Comparison of ENCODE assay signal across 10 mouse cellular contexts in genomic region chr4:124984871-124985670, GRCm38 (mm10). TPM values are rescaled to one million over a fixed set of nuclear protein-coding genes. Genes with fewer than 3 reads are reported as not detected.
DNase-seq lines count a peak whose midpoint lies in the region; TF ChIP-seq lines count a peak whose summit lies in the region.
"Had no signal": no experiment of that assay in that cellular context is flagged by ENCODE, and none has a peak within 500 bp of the region (broad histone marks: within the 10 kb centered on the region; RNA-seq: fewer than 3 reads in every experiment).

No protein-coding gene starts in this region.

- no peak overlapping the region for H3K4me3 ChIP-seq in kidney, adult 2 months (ENCODE audit: insufficient read depth, low read depth, low read length)
- no peak overlapping the region for H3K4me3 ChIP-seq in lung, adult 2 months (replicated peaks; ENCODE audit: extremely low read depth, low read depth, low read length)

- no peaks in the 10 kb centered on the region for H3K4me1 ChIP-seq in kidney, adult 2 months (ENCODE audit: control insufficient read depth, insufficient read depth, low read length)
- H3K4me1 ChIP-seq in lung, adult 2 months (ENCODE audit: control insufficient read depth, insufficient read depth, low read length), result no peaks in the 10 kb centered on the region

- no peak for TF ChIP-seq CTCF in kidney, adult 2 months (conservative IDR thresholded peaks at IDR 0.05; ENCODE audit: insufficient read depth, insufficient read length, low read depth, low read length)
- TF ChIP-seq CTCF in lung, adult 2 months (IDR thresholded peaks at IDR 0.05; ENCODE audit: insufficient read depth, low read length), result no peak

- H3K36me3 ChIP-seq in kidney, adult 2 months (ENCODE audit: control insufficient read depth, insufficient read depth, low read length), result no peaks in the 10 kb centered on the region

- H3K27ac ChIP-seq in kidney, adult 2 months (ENCODE audit: insufficient read depth, low read depth, low read length), result no peak overlapping the region
- H3K27ac ChIP-seq: liver, embryonic 14.5 days had no signal

- TF ChIP-seq POLR2A in kidney, adult 2 months (IDR thresholded peaks at IDR 0.05; ENCODE audit: low read depth, low read length), result no peak
- no peak for TF ChIP-seq POLR2A in lung, adult 2 months (IDR thresholded peaks at IDR 0.05; ENCODE audit: borderline replicate concordance, extremely low read depth, low read depth, low read length)

- DNase-seq in heart, adult 11 months, result peak; percentile 93
- DNase-seq in heart, adult 9 months (ENCODE audit: low spot score in 2 of 2), result no peak
- DNase-seq in kidney, postnatal 4 days, result peak; percentile 47 to 60
- no peak for DNase-seq in kidney, adult 2 months
- peak; percentile 69 for DNase-seq in brain, adult 2 months (ENCODE audit: low read depth, low spot score)
- peak; percentile 25 for DNase-seq in lung, adult 2 months
- DNase-seq in layer of hippocampus, postnatal 14 days (ENCODE audit: low spot score in 2 of 2), result no peak
- DNase-seq in gastrocnemius, postnatal 4 days (ENCODE audit: low spot score in 2 of 2), result no peak
- DNase-seq: gastrocnemius, postnatal 25 days had no signal

- 7% methylated on average over 18 of the region's 18 CpGs for WGBS in kidney, adult 2 months
- 8% methylated on average over 18 of the region's 18 CpGs for WGBS in lung, adult 2 months

- H3K27me3 ChIP-seq in kidney, adult 2 months (replicated peaks; ENCODE audit: control insufficient read depth, insufficient read depth, low read length), result 0 out of 2 replicates have a peak, but pooled peaks cover 1% of the 10 kb centered on the region

RNA-seq across cellular contexts. Expression of gene Rspo1, which starts 1.2 kb away (rescaled TPM):
- polyA plus RNA-seq in kidney, adult 2 months (2012; rRNA removed), result 2.0 and 2.5 TPM in 2 replicates
- polyA plus RNA-seq in lung, adult 2 months (2012; rRNA removed), result 17.3 and 21.4 TPM in 2 replicates
- total RNA-seq in layer of hippocampus, postnatal 14 days (2021), result 10 to 100 TPM; 13.0 to 18.6 TPM
- total RNA-seq in gastrocnemius, postnatal 4 days (2021), result 1 to 10 TPM in 1 of 2 experiments, under 1 TPM in 1; 0.54 to 1.1 TPM

RNA-seq across cellular contexts. Expression of gene Gnl2, which starts 31.3 kb away (rescaled TPM):
- polyA plus RNA-seq in kidney, adult 2 months (2012; rRNA removed), result 14.3 TPM in 2 replicates
- 13.7 and 21.5 TPM in 2 replicates for polyA plus RNA-seq in lung, adult 2 months (2012; rRNA removed)
- 10 to 100 TPM; 62.6 to 71.7 TPM for total RNA-seq in layer of hippocampus, postnatal 14 days (2021)
- 10 to 100 TPM; 45.4 to 58.1 TPM for total RNA-seq in gastrocnemius, postnatal 4 days (2021)

RNA-seq across cellular contexts. Expression of gene Cdca8, which starts 46.0 kb away (rescaled TPM):
- polyA plus RNA-seq in kidney, adult 2 months (2012; rRNA removed), result 1.4 and 1.5 TPM in 2 replicates
- 2.4 and 3.8 TPM in 2 replicates for polyA plus RNA-seq in lung, adult 2 months (2012; rRNA removed)
- 1 to 10 TPM; 3.3 to 3.4 TPM for total RNA-seq in layer of hippocampus, postnatal 14 days (2021)
- 10 to 100 TPM; 16.7 to 20.1 TPM for total RNA-seq in gastrocnemius, postnatal 4 days (2021)

RNA-seq across cellular contexts. Expression of gene 9930104L06Rik, which starts 48.2 kb away (rescaled TPM):
- 7.7 and 8.1 TPM in 2 replicates for polyA plus RNA-seq in kidney, adult 2 months (2012; rRNA removed)
- 12.3 and 13.7 TPM in 2 replicates for polyA plus RNA-seq in lung, adult 2 months (2012; rRNA removed)
- total RNA-seq in layer of hippocampus, postnatal 14 days (2021), result 10 to 100 TPM; 16.8 to 17.5 TPM
- 1 to 10 TPM; 9.6 to 9.8 TPM for total RNA-seq in gastrocnemius, postnatal 4 days (2021)

Comparison
In these comparisons a context has a peak if more than half of its experiments do, and no peak if none do; other contexts are left out.
1. DNase-seq: peak in heart, adult 11 months (single experiment), kidney, postnatal 4 days (2 of 2), brain, adult 2 months (single experiment) and lung, adult 2 months (single experiment); none in heart, adult 9 months (0 of 2), kidney, adult 2 months (single experiment), layer of hippocampus, postnatal 14 days (0 of 2) and gastrocnemius, postnatal 4 days (0 of 2).
2. RNA of gene Rspo1, which starts 1.2 kb away (total RNA-seq): 13.0 to 18.6 TPM in layer of hippocampus, postnatal 14 days; 0.54 to 1.1 TPM in gastrocnemius, postnatal 4 days; every median in the first group is over 4 times any median in the second.